Mouse (Mus musculus): ENCODE data around the gene Tecpr1. TPM values are rescaled to one million over a fixed set of nuclear protein-coding genes. Genes with fewer than 3 reads are reported as not detected.

The Tecpr1 gene
- 12.1 and 13.2 TPM in 2 replicates for polyA plus RNA-seq (2014; fragmentation: Nextera tagmentation; extraction: Ambion mirVana)

- peak within 1 kb of the TSS; percentile 79 for H3K27ac ChIP-seq (ENCODE audit: low read depth, low read length)
- WGBS (ENCODE audit: insufficient replicate concordance) = 0% methylated on average over 37 of the region's 37 CpGs
Measured at GRCm38 (mm10) chr5:144223503-144223862, at the start of gene Tecpr1. Gene Tecpr1, minus strand, starts transcription at chr5:144223615.

GRCm38 (mm10) chr5:144271772-144272171, 48.4 kb upstream of the Tecpr1 start:
- no peaks in the 10 kb centered on the region for H3K27me3 ChIP-seq (ENCODE audit: control insufficient read depth, insufficient read depth, low read length)
- WGBS (ENCODE audit: insufficient replicate concordance) = 8% methylated on average over 5 of the region's 5 CpGs
- H3K27ac ChIP-seq (ENCODE audit: low read depth, low read length) = peak overlapping the region; percentile 32; the same call in 1 of the 2 replicates
- H3K9ac ChIP-seq (ENCODE audit: low read depth, low read length) = no peak overlapping the region
- H3K4me3 ChIP-seq (ENCODE audit: low read depth, low read length) = no peak overlapping the region
- H3K4me2 ChIP-seq = peak overlapping the region; percentile 1; the same call in 1 of the 2 replicates
- no peaks in the 10 kb centered on the region for H3K9me3 ChIP-seq (replicated peaks; ENCODE audit: control insufficient read depth, low read length)
- no peaks in the 10 kb centered on the region; the same call in 1 of the 2 replicates for H3K36me3 ChIP-seq (ENCODE audit: control insufficient read depth, insufficient read depth, low read length)
- peaks cover 32% of the 10 kb centered on the region for H3K4me1 ChIP-seq (ENCODE audit: control insufficient read depth, insufficient read depth, low read length)
- ATAC-seq (replicated peaks; ENCODE audit: insufficient number of reproducible peaks, low FRiP score, low TSS enrichment) = no peak

More at GRCm38 (mm10) chr5:144223503-144223862, at the start of gene Tecpr1:
- no peaks in the 10 kb centered on the region for H3K27me3 ChIP-seq (ENCODE audit: control insufficient read depth, insufficient read depth, low read length)
- ATAC-seq (replicated peaks; ENCODE audit: insufficient number of reproducible peaks, low FRiP score, low TSS enrichment) = peak; percentile 96
- H3K4me2 ChIP-seq = peak within 1 kb of the TSS; percentile 80
- no peaks in the 10 kb centered on the region for H3K36me3 ChIP-seq (ENCODE audit: control insufficient read depth, insufficient read depth, low read length)
- H3K4me3 ChIP-seq (ENCODE audit: low read depth, low read length) = peak within 1 kb of the TSS; percentile 74
- H3K9ac ChIP-seq (ENCODE audit: low read depth, low read length) = peak within 1 kb of the TSS; percentile 79
- peaks cover 5% of the 10 kb centered on the region; the same call in 1 of the 2 replicates for H3K4me1 ChIP-seq (ENCODE audit: control insufficient read depth, insufficient read depth, low read length)
- no peaks in the 10 kb centered on the region for H3K9me3 ChIP-seq (replicated peaks; ENCODE audit: control insufficient read depth, low read length)

- H3K9me3 ChIP-seq (replicated peaks; ENCODE audit: control insufficient read depth, low read length) = no peaks in the 10 kb centered on the region
- no peak overlapping the region for H3K4me3 ChIP-seq (ENCODE audit: low read depth, low read length)
- ATAC-seq (replicated peaks; ENCODE audit: insufficient number of reproducible peaks, low FRiP score, low TSS enrichment) = no peak
- no peaks in the 10 kb centered on the region for H3K27me3 ChIP-seq (ENCODE audit: control insufficient read depth, insufficient read depth, low read length)
- no peak overlapping the region for H3K9ac ChIP-seq (ENCODE audit: low read depth, low read length)
- no peak overlapping the region for H3K4me2 ChIP-seq
- H3K4me1 ChIP-seq (ENCODE audit: control insufficient read depth, insufficient read depth, low read length) = peaks cover 31% of the 10 kb centered on the region
- WGBS (ENCODE audit: insufficient replicate concordance) = 51% methylated on average over 3 of the region's 3 CpGs
- no peaks in the 10 kb centered on the region; the same call in 1 of the 2 replicates for H3K36me3 ChIP-seq (ENCODE audit: control insufficient read depth, insufficient read depth, low read length)
- H3K27ac ChIP-seq (ENCODE audit: low read depth, low read length) = no peak overlapping the region
Measured at GRCm38 (mm10) chr5:144271118-144271517, 47.7 kb upstream of the Tecpr1 start.

GRCm38 (mm10) chr5:144270420-144270819, 47.0 kb upstream of the Tecpr1 start:
- no peak overlapping the region for H3K9ac ChIP-seq (ENCODE audit: low read depth, low read length)
- ATAC-seq (replicated peaks; ENCODE audit: insufficient number of reproducible peaks, low FRiP score, low TSS enrichment) = no peak
- H3K4me2 ChIP-seq = no peak overlapping the region
- no peaks in the 10 kb centered on the region for H3K27me3 ChIP-seq (ENCODE audit: control insufficient read depth, insufficient read depth, low read length)
- no peaks in the 10 kb centered on the region for H3K9me3 ChIP-seq (replicated peaks; ENCODE audit: control insufficient read depth, low read length)
- H3K4me3 ChIP-seq (ENCODE audit: low read depth, low read length) = no peak overlapping the region
- no peak overlapping the region for H3K27ac ChIP-seq (ENCODE audit: low read depth, low read length)
- H3K4me1 ChIP-seq (ENCODE audit: control insufficient read depth, insufficient read depth, low read length) = peaks cover 31% of the 10 kb centered on the region
- no peaks in the 10 kb centered on the region; the same call in 1 of the 2 replicates for H3K36me3 ChIP-seq (ENCODE audit: control insufficient read depth, insufficient read depth, low read length)
- 89% methylated on average over 8 of the region's 8 CpGs for WGBS (ENCODE audit: insufficient replicate concordance)

- H3K9ac ChIP-seq (ENCODE audit: low read depth, low read length) = no peak overlapping the region
- H3K4me3 ChIP-seq (ENCODE audit: low read depth, low read length) = no peak overlapping the region
- no peak overlapping the region for H3K4me2 ChIP-seq
- no peak overlapping the region for H3K27ac ChIP-seq (ENCODE audit: low read depth, low read length)
- 88% methylated on average over 7 of the region's 7 CpGs for WGBS (ENCODE audit: insufficient replicate concordance)
- H3K27me3 ChIP-seq (ENCODE audit: control insufficient read depth, insufficient read depth, low read length) = no peaks in the 10 kb centered on the region
- H3K9me3 ChIP-seq (replicated peaks; ENCODE audit: control insufficient read depth, low read length) = no peaks in the 10 kb centered on the region
- peaks cover 28% of the 10 kb centered on the region for H3K4me1 ChIP-seq (ENCODE audit: control insufficient read depth, insufficient read depth, low read length)
- peaks cover 2% of the 10 kb centered on the region; the same call in 1 of the 2 replicates for H3K36me3 ChIP-seq (ENCODE audit: control insufficient read depth, insufficient read depth, low read length)
- no peak; the same call in 1 of the 2 replicates for ATAC-seq (replicated peaks; ENCODE audit: insufficient number of reproducible peaks, low FRiP score, low TSS enrichment)
Measured at GRCm38 (mm10) chr5:144269926-144270325, 46.5 kb upstream of the Tecpr1 start.

GRCm38 (mm10) chr5:144267535-144268241, 44.3 kb upstream of the Tecpr1 start:
- Histone ChIP-seq H3K4me1 (ENCODE audit: control insufficient read depth, insufficient read depth, low read length) (peaks cover 34% of the 10 kb centered on the region), H3K27ac (ENCODE audit: low read depth, low read length) (peak overlapping the region; percentile 62), H3K36me3 (ENCODE audit: control insufficient read depth, insufficient read depth, low read length) (peaks cover 6% of the 10 kb centered on the region; the same call in 1 of the 2 replicates), H3K4me2 (no peak overlapping the region), H3K27me3 (ENCODE audit: control insufficient read depth, insufficient read depth, low read length) (no peaks in the 10 kb centered on the region), H3K9me3 (replicated peaks; ENCODE audit: control insufficient read depth, low read length) (no peaks in the 10 kb centered on the region), H3K9ac (ENCODE audit: low read depth, low read length) (no peak overlapping the region), H3K4me3 (ENCODE audit: low read depth, low read length) (no peak overlapping the region)
- 63% methylated on average over 8 of the region's 8 CpGs for WGBS (ENCODE audit: insufficient replicate concordance)
- no peak for ATAC-seq (replicated peaks; ENCODE audit: insufficient number of reproducible peaks, low FRiP score, low TSS enrichment)

GRCm38 (mm10) chr5:144263496-144263895, 40.1 kb upstream of the Tecpr1 start:
- H3K36me3 ChIP-seq (ENCODE audit: control insufficient read depth, insufficient read depth, low read length) = peaks cover 6% of the 10 kb centered on the region; the same call in 1 of the 2 replicates
- 70% methylated on average over 13 of the region's 13 CpGs for WGBS (ENCODE audit: insufficient replicate concordance)

GRCm38 (mm10) chr5:144263082-144263481, 39.7 kb upstream of the Tecpr1 start:
- Histone ChIP-seq H3K9ac (ENCODE audit: low read depth, low read length) (0 out of 2 replicates have a peak overlapping the region, but pooled peaks have one; percentile 6), H3K4me1 (ENCODE audit: control insufficient read depth, insufficient read depth, low read length) (peaks cover 49% of the 10 kb centered on the region), H3K36me3 (ENCODE audit: control insufficient read depth, insufficient read depth, low read length) (peaks cover 6% of the 10 kb centered on the region; the same call in 1 of the 2 replicates), H3K4me3 (ENCODE audit: low read depth, low read length) (no peak overlapping the region), H3K4me2 (peak overlapping the region; percentile 18; the same call in 1 of the 2 replicates), H3K9me3 (replicated peaks; ENCODE audit: control insufficient read depth, low read length) (no peaks in the 10 kb centered on the region), H3K27me3 (ENCODE audit: control insufficient read depth, insufficient read depth, low read length) (no peaks in the 10 kb centered on the region), H3K27ac (ENCODE audit: low read depth, low read length) (peak overlapping the region; percentile 17; the same call in 1 of the 2 replicates)
- 48% methylated on average over 9 of the region's 9 CpGs for WGBS (ENCODE audit: insufficient replicate concordance)
- no peak for ATAC-seq (replicated peaks; ENCODE audit: insufficient number of reproducible peaks, low FRiP score, low TSS enrichment)

More at GRCm38 (mm10) chr5:144263496-144263895, 40.1 kb upstream of the Tecpr1 start:
- Histone ChIP-seq H3K4me3 (ENCODE audit: low read depth, low read length) (no peak overlapping the region), H3K4me2 (peak overlapping the region; percentile 18; the same call in 1 of the 2 replicates), H3K27ac (ENCODE audit: low read depth, low read length) (peak overlapping the region; percentile 17; the same call in 1 of the 2 replicates), H3K9me3 (replicated peaks; ENCODE audit: control insufficient read depth, low read length) (no peaks in the 10 kb centered on the region), H3K9ac (ENCODE audit: low read depth, low read length) (0 out of 2 replicates have a peak overlapping the region, but pooled peaks have one; percentile 6), H3K4me1 (ENCODE audit: control insufficient read depth, insufficient read depth, low read length) (peaks cover 48% of the 10 kb centered on the region), H3K27me3 (ENCODE audit: control insufficient read depth, insufficient read depth, low read length) (no peaks in the 10 kb centered on the region)
- ATAC-seq (replicated peaks; ENCODE audit: insufficient number of reproducible peaks, low FRiP score, low TSS enrichment) = no peak

All from heart, embryonic 11.5 days (tissue).